In the genomic region with DNA sequence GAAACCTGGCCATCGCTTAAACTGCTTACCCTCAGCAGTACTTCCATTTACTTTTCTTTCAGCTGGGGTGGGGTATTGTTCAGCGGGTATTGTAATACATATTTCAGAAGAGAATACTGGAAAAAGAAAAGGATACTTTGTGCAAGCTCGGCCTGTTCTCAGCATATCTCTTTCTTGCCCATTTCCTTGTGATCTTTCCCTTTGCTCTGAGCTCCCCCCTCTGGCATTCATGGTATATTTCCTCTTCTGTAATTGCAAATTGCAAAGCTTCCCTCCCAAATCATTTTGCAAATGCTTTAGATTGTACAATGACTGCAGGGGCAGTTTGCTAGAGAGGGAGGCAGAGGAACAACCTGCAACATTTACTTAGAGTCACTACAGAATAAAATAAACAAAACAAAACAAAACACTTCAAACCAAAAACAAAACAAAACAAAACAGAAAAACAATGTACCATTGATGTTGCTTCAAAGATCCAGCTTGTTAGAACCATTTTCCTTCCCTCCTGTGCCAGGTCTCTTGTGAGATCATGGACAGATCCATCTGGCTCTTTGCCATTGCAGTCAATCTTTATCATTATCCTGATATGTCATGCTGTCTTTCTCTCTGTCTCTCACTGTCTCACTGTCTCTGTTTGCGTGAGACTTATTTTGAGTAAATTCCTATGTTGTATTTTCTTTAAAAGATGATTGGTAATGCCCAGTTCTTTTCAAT, we compare ENCODE assay signal across 9 mouse cellular contexts.
DNase-seq lines count a peak whose midpoint lies in the region; ATAC-seq and TF ChIP-seq lines count a peak whose summit lies in the region.
"Had no signal": no experiment of that assay in that cellular context is flagged by ENCODE, and none has a peak within 500 bp of the region (broad histone marks: within the 10 kb centered on the region; RNA-seq: fewer than 3 reads in every experiment).

No protein-coding gene starts in this region.

- peak; percentile 50 for TF ChIP-seq CTCF in left cerebral cortex, adult 2 months (IDR thresholded peaks at IDR 0.05)

- intact Hi-C loops in left cerebral cortex, adult 2 months (cut with DNase I) = loop anchor here (10.0 kb wide), 1 partner anchor 1741 kb away; no protein-coding TSS in a partner anchor
- intact Hi-C loops in left cerebral cortex, postnatal 36 days (cut with DNase I) = no loop called here

- ATAC-seq in megakaryocyte, adult 5-6 weeks (ENCODE audit: poor library complexity, severe bottlenecking) = 0 out of 2 replicates have a peak, but pooled peaks have one; percentile 28

- H3K27ac ChIP-seq in left cerebral cortex, adult 2 months = no peak overlapping the region
- H3K27ac ChIP-seq: limb, embryonic 13.5 days had no signal

- peak; percentile 26 for DNase-seq in embryo, embryonic 10.5 days (ENCODE audit: low spot score)
- no peak for DNase-seq in embryo, embryonic 10 days (ENCODE audit: low spot score)
- peak in 1 of 2 experiments; percentile 21 for DNase-seq in left cerebral cortex, adult 2 months (ENCODE audit: extremely low spot score in 1 of 2, low spot score in 2 of 2)
- DNase-seq in left cerebral cortex, postnatal 36 days (ENCODE audit: low spot score in 2 of 2) = no peak
- peak; percentile 46 for DNase-seq in Muller cell, postnatal 12 days (ENCODE audit: inconsistent ontology term)
- DNase-seq in spleen, adult 12 weeks (ENCODE audit: low spot score) = no peak
- no peak for DNase-seq in yolk sac, embryonic 10.5 days (ENCODE audit: low spot score)

- H3K4me3 ChIP-seq in left cerebral cortex, adult 2 months = no peak overlapping the region
- H3K4me3 ChIP-seq: limb, embryonic 13.5 days had no signal

Comparison
In these comparisons a context has a peak if more than half of its experiments do, and no peak if none do; other contexts are left out.
1. DNase-seq: peak in embryo, embryonic 10.5 days (single experiment) and Muller cell, postnatal 12 days (single experiment); none in embryo, embryonic 10 days (single experiment), left cerebral cortex, postnatal 36 days (0 of 2), spleen, adult 12 weeks (single experiment) and yolk sac, embryonic 10.5 days (single experiment).